Mouse (Mus musculus) C2C12 (cell line): ENCODE data around the gene Cbr4.

ENCODE experiments used
- CTCF ChIP-seq: IDR thresholded peaks from one replicate; pipeline ENCODE4 v1.5.1; 2011; ENCODE audit not compliant: control insufficient read depth, insufficient read depth, insufficient read length
- MAX ChIP-seq: IDR thresholded peaks from one replicate; pipeline ENCODE4 v1.6.1; 2011; ENCODE audit warnings: mild to moderate bottlenecking, control low read depth
- MYOD1 ChIP-seq: IDR thresholded peaks from one replicate; pipeline ENCODE4 v1.6.1; 2011; ENCODE audit warnings: low read depth; ENCODE audit not compliant: control insufficient read depth, insufficient read length
- MYOG ChIP-seq: IDR thresholded peaks from one replicate; pipeline ENCODE4 v1.6.1; 2011; ENCODE audit not compliant: control insufficient read depth, insufficient read length; ENCODE audit errors: extremely low read depth
- USF1 ChIP-seq: IDR thresholded peaks from one replicate; pipeline ENCODE4 v1.6.1; 2011; ENCODE audit warnings: low read depth, mild to moderate bottlenecking, control low read depth, moderate library complexity

DNA sequence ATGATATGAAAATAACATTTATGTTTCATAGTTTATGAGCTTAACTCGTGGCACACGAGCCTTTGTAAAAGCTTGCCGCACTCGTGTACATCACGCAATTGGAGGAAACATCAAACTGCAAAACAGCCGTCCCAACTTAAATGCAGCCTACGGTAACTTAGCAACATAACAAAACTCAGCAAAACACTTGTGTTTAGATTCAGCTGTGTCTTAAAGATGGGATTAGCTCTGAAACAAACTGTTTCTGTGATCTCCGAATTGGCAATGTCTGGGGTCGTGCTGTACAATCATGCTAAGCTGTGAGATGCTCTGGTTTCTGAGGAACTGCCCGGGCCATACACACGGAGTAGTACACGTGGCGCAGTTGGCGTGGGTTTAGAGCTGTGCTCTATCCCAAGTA, 39.5 kb downstream of the Cbr4 start:
- TF ChIP-seq MAX: no peak
- no peak for TF ChIP-seq CTCF
- no peak for TF ChIP-seq USF1
- TF ChIP-seq MYOD1: no peak
- TF ChIP-seq MYOG: no peak
